Mouse (Mus musculus): ENCODE measurements around the gene Tagln2. TPM values are rescaled to one million over a fixed set of nuclear protein-coding genes. Genes with fewer than 3 reads are reported as not detected.
A peak's percentile ranks its signal among the peaks of the same experiment; 100 is the strongest.

Gene Tagln2
- polyA plus RNA-seq (2015; fragmentation: Nextera tagmentation; extraction: Ambion mirVana): 77.7 and 83.7 TPM in 2 replicates

DNA sequence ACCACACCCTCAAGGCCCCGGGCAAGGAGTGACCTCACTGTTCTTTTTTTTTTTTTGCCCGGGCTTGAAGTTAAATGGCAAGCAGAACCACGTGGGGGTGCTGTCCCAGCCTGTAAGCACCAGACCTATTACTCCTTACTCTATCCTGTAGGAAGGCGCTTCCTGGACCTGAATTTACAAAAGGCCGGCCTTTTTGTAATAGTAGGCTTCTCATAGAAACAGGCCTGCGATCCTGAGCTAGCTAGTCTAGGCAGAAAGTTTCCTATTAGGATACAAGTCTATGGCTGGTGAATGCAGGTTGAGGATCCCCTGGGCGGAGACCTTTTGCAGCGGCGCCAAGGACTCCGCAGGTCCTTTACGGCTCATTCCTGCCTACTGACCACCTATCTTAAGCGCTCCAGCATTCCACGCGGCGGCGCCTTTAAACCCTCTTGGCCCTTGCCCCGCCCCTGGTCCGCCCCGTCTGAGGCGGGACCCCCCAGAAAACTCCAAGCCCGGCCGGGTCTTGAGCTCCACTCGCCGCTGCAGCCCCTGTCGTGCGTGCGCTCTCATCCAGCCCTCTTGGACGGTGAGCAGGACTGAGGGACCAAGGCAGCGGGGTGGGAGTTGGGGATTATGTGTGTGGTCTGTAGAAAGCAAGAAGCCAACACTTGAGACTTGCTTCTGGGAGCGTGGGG, at the start of gene Tagln2:
TSS of gene Tagln2 (plus strand) at position 283 of the 677 bp plus-strand sequence.
- Histone ChIP-seq H3K9me3 (no peaks in the 10 kb centered on the region), H3K9ac (peak within 1 kb of the TSS; percentile 30), H3K4me3 (peak within 1 kb of the TSS; percentile 40), H3K36me3 (peaks cover 12% of the 10 kb centered on the region), H3K4me2 (peak within 1 kb of the TSS; percentile 54), H3K27ac (replicated peaks) (peak within 1 kb of the TSS; percentile 60; the same call in 1 of the 2 replicates), H3K4me1 (replicated peaks) (peaks cover 42% of the 10 kb centered on the region), H3K27me3 (peaks cover 25% of the 10 kb centered on the region)
- peak; percentile 27; the same call in 1 of the 2 replicates for ATAC-seq (ENCODE audit: low FRiP score, low read depth)
- WGBS: 3% methylated on average over 30 of the region's 30 CpGs

DNA sequence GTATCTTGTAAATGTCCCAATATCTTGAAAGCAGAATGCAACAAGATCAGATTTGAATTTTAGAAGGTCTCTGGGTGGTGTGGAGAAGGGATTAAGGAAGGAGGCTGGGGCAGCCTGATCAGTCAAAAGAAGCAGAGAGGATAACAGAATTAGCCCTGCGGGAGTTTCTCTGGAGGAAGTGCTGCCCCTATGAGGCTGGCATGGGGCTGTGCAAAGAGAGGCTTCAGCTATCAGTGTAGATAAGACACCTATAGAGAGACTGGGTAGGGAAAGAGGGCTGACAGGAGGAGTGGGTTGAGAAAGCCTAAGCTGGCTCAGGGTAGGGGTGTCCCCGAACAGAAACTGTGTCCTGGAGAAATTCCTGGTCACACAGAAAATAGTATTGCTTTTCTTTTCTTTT, 49.6 kb upstream of the Tagln2 start:
- no peaks in the 10 kb centered on the region for H3K36me3 ChIP-seq
- H3K9me3 ChIP-seq: no peaks in the 10 kb centered on the region
- no peak overlapping the region for H3K4me2 ChIP-seq
- WGBS: 37% methylated on average over 2 of the region's 2 CpGs
- no peak overlapping the region for H3K9ac ChIP-seq
- ATAC-seq (ENCODE audit: low FRiP score, low read depth): no peak
- H3K27ac ChIP-seq (replicated peaks): no peak overlapping the region
- H3K27me3 ChIP-seq: no peaks in the 10 kb centered on the region
- no peak overlapping the region for H3K4me3 ChIP-seq
- no peaks in the 10 kb centered on the region for H3K4me1 ChIP-seq (replicated peaks)

DNA sequence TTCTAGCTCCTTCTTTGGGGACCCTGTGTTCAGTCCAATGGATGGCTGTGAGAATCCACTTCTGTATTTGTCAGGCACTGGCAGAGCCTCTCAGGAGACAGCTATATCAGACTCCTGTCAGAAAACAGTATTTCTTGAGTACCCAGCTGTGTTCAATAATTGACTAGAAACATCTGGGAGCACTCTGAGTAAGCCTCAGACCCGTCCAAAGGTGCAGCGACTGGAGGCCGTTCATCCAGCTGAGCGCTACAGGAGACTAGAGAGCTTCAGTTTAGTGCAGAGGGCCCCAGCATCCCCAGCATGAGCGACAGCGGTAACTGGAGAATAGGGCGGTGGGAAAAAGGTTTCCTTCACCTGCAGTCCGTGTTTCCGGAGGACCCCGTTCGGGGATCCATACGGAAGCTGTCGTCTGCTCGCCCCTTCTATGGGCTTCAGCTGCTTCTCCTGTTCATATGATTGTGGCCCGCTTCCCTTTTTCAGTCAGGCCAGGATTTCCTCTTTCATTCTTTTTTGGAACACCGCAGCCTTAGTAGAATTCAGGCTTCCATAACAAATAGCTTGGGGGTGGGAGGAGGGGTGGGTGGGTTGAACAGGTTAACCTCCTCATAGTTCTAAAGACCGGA, 48.9 kb upstream of the Tagln2 start:
- Histone ChIP-seq H3K4me1 (replicated peaks) (no peaks in the 10 kb centered on the region), H3K27ac (replicated peaks) (no peak overlapping the region), H3K9ac (no peak overlapping the region), H3K36me3 (no peaks in the 10 kb centered on the region), H3K27me3 (no peaks in the 10 kb centered on the region), H3K9me3 (no peaks in the 10 kb centered on the region), H3K4me3 (no peak overlapping the region), H3K4me2 (no peak overlapping the region)
- no peak for ATAC-seq (ENCODE audit: low FRiP score, low read depth)
- WGBS: 34% methylated on average over 17 of the region's 17 CpGs

DNA sequence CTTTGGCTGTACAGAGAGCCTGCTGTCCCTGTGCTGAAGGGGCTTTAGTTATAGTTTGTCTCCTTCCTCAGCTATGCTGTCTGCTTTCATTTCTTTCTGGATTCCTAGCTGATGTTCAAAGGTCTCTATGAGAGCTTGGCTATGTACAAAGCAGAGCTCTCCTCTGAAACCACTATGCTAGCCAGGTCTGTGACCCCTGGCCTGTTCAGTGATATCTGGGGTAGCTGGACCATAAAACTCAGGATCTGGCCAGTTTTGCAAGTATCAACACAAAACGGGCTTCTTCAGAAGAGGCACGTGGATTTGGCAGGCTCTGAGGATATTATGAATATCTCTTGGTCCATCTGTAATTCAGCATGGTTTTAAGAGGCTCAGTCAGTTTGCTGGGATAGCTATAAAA, 46.9 kb upstream of the Tagln2 start:
- no peak overlapping the region for H3K4me3 ChIP-seq
- H3K27ac ChIP-seq (replicated peaks): no peak overlapping the region
- no peaks in the 10 kb centered on the region for H3K36me3 ChIP-seq
- H3K4me2 ChIP-seq: no peak overlapping the region
- H3K4me1 ChIP-seq (replicated peaks): no peaks in the 10 kb centered on the region
- H3K9me3 ChIP-seq: no peaks in the 10 kb centered on the region
- no peaks in the 10 kb centered on the region for H3K27me3 ChIP-seq
- no peak for ATAC-seq (ENCODE audit: low FRiP score, low read depth)
- no peak overlapping the region for H3K9ac ChIP-seq
- WGBS: 73% methylated on average over 2 of the region's 2 CpGs

DNA sequence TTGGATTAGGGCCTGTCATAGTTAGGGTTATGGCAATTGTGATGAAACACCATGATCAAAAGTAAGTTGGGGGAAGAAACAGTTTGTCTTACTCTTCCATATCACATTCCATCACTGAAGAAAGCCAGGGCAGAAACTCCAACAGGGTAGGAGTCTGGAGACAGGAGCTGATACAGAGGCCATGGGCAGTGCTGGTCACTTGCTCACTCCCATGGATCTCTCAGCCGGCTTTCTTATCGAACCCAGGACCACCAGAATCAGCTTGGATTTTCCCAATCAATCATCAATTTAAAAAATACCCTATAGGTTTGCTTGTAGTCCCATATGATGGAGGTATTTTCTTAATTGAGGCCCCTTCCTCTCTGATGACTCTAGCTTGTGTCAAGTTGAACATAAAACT, 46.0 kb upstream of the Tagln2 start:
- no peak overlapping the region for H3K4me3 ChIP-seq
- H3K27me3 ChIP-seq: no peaks in the 10 kb centered on the region
- H3K27ac ChIP-seq (replicated peaks): no peak overlapping the region
- H3K4me2 ChIP-seq: no peak overlapping the region
- H3K9ac ChIP-seq: no peak overlapping the region
- 94% methylated on average over 2 of the region's 2 CpGs for WGBS
- no peaks in the 10 kb centered on the region for H3K36me3 ChIP-seq
- no peak for ATAC-seq (ENCODE audit: low FRiP score, low read depth)
- H3K9me3 ChIP-seq: no peaks in the 10 kb centered on the region
- no peaks in the 10 kb centered on the region for H3K4me1 ChIP-seq (replicated peaks)

DNA sequence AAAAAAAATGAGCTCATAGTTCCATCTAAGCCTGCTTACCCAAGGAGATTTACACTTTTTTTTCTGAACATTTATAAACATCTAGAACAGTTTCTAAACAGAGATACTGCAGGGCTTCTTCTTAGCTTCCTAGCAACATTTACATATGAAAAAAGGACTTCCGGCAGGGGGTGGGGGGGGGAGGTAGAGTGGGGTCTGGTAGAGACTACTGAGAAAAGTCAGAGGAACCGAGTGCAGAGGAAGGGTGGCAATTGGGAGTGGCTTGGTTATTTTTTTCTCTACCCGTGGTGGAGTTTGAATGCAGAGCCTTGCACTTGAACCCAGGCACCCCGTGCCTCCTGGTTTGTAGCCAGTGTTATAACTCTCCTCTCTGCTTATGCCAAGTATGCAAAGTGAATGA, 44.4 kb upstream of the Tagln2 start:
- H3K4me1 ChIP-seq (replicated peaks): no peaks in the 10 kb centered on the region
- no peak overlapping the region for H3K4me3 ChIP-seq
- no peak overlapping the region for H3K4me2 ChIP-seq
- no peak overlapping the region for H3K9ac ChIP-seq
- H3K27ac ChIP-seq (replicated peaks): no peak overlapping the region
- ATAC-seq (ENCODE audit: low FRiP score, low read depth): no peak
- H3K36me3 ChIP-seq: no peaks in the 10 kb centered on the region
- H3K27me3 ChIP-seq: no peaks in the 10 kb centered on the region
- no peaks in the 10 kb centered on the region for H3K9me3 ChIP-seq
- 12% methylated on average over 4 of the region's 4 CpGs for WGBS

DNA sequence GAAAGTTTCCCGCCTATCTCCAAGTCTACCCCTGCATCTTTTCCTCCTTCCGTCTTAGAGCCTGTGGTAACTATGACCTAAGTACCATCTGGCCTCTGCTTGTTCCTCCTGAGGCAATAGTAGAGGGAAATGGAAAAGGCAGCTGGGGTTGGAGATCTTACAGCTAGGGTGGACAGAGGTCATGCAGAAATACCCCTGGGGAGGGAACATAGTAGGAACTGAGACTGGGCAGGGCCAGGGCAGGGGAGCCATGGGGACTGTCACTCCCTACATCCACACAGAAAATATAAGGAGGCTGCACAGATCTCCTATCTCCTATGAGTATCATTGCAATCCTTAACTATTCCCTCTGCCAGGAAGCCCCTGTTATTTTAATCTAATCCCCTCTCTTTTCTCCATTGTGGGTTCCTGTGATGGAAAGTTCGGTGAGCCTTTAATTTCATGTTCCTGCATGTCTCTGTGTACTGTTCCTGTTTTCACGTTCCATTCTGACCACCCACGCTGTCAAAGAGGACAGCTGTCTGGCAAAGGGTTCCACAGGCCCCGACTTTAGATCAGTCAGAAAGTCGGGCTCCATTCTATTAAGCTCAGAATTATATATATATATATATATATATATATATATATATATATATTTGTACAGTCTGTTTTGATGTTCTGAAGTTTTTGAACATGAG, 43.7 kb upstream of the Tagln2 start:
- Histone ChIP-seq H3K4me3 (no peak overlapping the region), H3K36me3 (no peaks in the 10 kb centered on the region), H3K9ac (no peak overlapping the region), H3K27me3 (no peaks in the 10 kb centered on the region), H3K27ac (replicated peaks) (no peak overlapping the region), H3K9me3 (no peaks in the 10 kb centered on the region), H3K4me2 (no peak overlapping the region), H3K4me1 (replicated peaks) (no peaks in the 10 kb centered on the region)
- ATAC-seq (ENCODE audit: low FRiP score, low read depth): no peak
- 67% methylated on average over 7 of the region's 7 CpGs for WGBS

DNA sequence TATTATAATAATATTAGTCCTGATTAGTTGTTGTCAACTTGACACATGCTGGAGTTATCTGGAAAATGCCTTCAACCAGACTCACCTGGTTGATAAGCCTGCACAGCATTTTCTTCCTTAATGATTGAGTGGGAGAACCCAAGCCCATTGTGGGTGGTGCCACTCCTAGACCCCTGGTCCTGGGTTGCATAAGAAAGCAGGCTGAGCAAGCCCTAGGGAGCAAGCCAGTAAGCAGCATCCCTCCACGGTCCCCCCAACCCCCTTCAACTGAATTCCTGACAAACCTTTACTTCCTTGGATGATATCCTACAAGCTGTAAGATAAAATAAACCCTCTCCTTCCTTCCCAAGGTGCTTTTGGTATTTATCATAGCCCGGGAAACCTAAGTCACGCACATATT, 42.7 kb upstream of the Tagln2 start:
- H3K4me2 ChIP-seq: no peak overlapping the region
- no peaks in the 10 kb centered on the region for H3K4me1 ChIP-seq (replicated peaks)
- H3K9ac ChIP-seq: no peak overlapping the region
- ATAC-seq (ENCODE audit: low FRiP score, low read depth): no peak
- H3K4me3 ChIP-seq: no peak overlapping the region
- no peaks in the 10 kb centered on the region for H3K27me3 ChIP-seq
- H3K27ac ChIP-seq (replicated peaks): no peak overlapping the region
- no peaks in the 10 kb centered on the region for H3K9me3 ChIP-seq
- H3K36me3 ChIP-seq: no peaks in the 10 kb centered on the region
- 95% methylated on average over 3 of the region's 3 CpGs for WGBS

DNA sequence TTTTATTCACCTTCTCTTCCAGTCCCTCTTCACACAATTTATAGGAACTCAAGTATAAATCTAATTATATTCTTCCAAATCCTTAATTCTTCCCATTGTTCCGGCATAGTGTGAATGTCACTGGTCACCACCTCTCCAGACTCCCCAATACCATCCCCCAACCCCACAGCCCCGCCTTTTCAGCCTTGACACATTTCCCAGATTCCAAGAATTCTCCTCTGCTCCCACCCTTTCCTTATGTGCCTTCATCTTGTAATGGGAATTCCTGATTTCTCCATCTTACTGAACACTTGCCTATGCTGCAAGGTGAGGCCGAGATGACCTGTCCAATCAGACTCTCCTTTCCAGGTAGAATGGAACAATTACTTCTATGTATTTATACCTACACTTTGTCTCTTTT, 41.8 kb upstream of the Tagln2 start:
- Histone ChIP-seq H3K36me3 (no peaks in the 10 kb centered on the region), H3K27ac (replicated peaks) (no peak overlapping the region), H3K4me3 (no peak overlapping the region), H3K9ac (no peak overlapping the region), H3K4me2 (no peak overlapping the region), H3K9me3 (no peaks in the 10 kb centered on the region), H3K27me3 (no peaks in the 10 kb centered on the region), H3K4me1 (replicated peaks) (no peaks in the 10 kb centered on the region)
- WGBS: 90% methylated on average over 3 of the region's 3 CpGs
- ATAC-seq (ENCODE audit: low FRiP score, low read depth): no peak

DNA sequence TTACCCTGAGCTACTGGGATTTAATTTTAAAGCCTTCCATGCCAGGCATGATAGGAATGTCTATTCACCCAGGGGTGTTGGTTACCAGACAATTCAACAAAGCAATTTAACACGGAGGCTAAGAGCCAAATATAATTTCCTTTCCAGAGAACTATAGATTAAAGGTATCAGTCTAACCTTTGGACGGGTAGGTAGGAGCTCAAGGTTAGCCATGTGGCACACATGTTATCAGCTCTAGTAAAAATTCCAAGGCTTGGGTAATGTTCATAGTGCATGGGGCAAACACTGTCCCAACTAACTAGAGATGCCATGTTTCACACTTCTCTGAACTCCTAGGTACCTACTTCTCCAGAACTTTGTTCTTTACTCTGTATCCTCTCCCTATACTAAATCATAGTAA, 38.2 kb upstream of the Tagln2 start:
- Histone ChIP-seq H3K4me2 (no peak overlapping the region), H3K4me1 (replicated peaks) (no peaks in the 10 kb centered on the region), H3K36me3 (no peaks in the 10 kb centered on the region), H3K9me3 (no peaks in the 10 kb centered on the region), H3K4me3 (no peak overlapping the region), H3K27ac (replicated peaks) (no peak overlapping the region), H3K27me3 (no peaks in the 10 kb centered on the region), H3K9ac (no peak overlapping the region)
- 79% methylated on average over 2 of the region's 2 CpGs for WGBS
- ATAC-seq (ENCODE audit: low FRiP score, low read depth): no peak

DNA sequence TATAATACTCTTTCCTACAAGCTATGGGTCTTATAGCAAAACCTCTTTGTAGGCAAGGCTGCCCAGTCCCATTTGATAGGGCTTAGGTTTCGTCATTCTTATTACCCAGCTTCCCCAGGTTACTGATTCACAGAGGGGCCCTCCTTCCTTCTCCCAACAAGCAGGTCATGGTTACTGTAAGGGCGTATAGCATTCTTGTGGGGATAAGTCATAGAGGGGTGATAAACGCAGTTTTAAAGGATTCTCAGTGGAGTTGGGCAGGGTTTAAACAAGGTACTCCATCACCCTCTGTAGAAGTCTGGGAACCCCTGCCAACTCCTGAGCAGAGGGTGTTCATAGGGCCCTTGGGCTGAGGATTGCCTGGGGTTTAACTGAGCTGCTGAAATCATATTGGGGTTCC, 37.3 kb upstream of the Tagln2 start:
- ATAC-seq (ENCODE audit: low FRiP score, low read depth): no peak
- Histone ChIP-seq H3K27me3 (no peaks in the 10 kb centered on the region), H3K4me2 (no peak overlapping the region), H3K4me3 (no peak overlapping the region), H3K9ac (no peak overlapping the region), H3K27ac (replicated peaks) (no peak overlapping the region), H3K9me3 (no peaks in the 10 kb centered on the region), H3K4me1 (replicated peaks) (no peaks in the 10 kb centered on the region), H3K36me3 (no peaks in the 10 kb centered on the region)
- WGBS: 84% methylated on average over 3 of the region's 3 CpGs

Data from hindbrain, embryonic 15.5 days (tissue).